Mouse (Mus musculus) neural tube, embryonic 15.5 days (tissue): Measurements from ENCODE around the gene Asic2. TPM values are rescaled to one million over a fixed set of nuclear protein-coding genes. Genes with fewer than 3 reads are reported as not detected.
"Not testable (repeated sequence)": the region's sequence is repeated elsewhere in the genome, so short reads cannot be mapped to it uniquely, and the experiment has no call there.

Source experiments
- ATAC-seq: fragments of 200-750 bp; cut with Nextera tagmentation; 2 replicates; pipeline ENCODE4 v1.8.0; 2017; ENCODE audit warnings: mild to moderate bottlenecking, moderate TSS enrichment, moderate library complexity; ENCODE audit not compliant: low FRiP score
- H3K27ac ChIP-seq: fragments of 300-500 bp; sonication (generic); replicated peaks from 2 replicates; pipeline ENCODE4 v1.5.1; 2015; ENCODE audit warnings: mild to moderate bottlenecking, inconsistent platforms
- H3K27me3 ChIP-seq: fragments of 300-500 bp; sonication (generic); replicated peaks from 2 replicates; pipeline ENCODE4 v1.6.1; 2015; ENCODE audit warnings: inconsistent platforms
- H3K36me3 ChIP-seq: fragments of 300-500 bp; sonication (generic); 2 replicates; pipeline ENCODE4 v1.6.1; 2015; ENCODE audit warnings: inconsistent platforms
- H3K4me1 ChIP-seq: fragments of 300-500 bp; sonication (generic); 2 replicates; pipeline ENCODE4 v1.6.1; 2015; ENCODE audit warnings: inconsistent platforms
- H3K4me2 ChIP-seq: fragments of 300-500 bp; sonication (generic); 2 replicates; pipeline ENCODE4 v1.6.1; 2015; ENCODE audit warnings: inconsistent platforms, mild to moderate bottlenecking, moderate library complexity
- H3K4me3 ChIP-seq: fragments of 300-500 bp; sonication (generic); replicated peaks from 2 replicates; pipeline ENCODE4 v1.5.1; 2015; ENCODE audit warnings: mild to moderate bottlenecking, inconsistent platforms
- H3K9ac ChIP-seq: fragments of 300-500 bp; sonication (generic); replicated peaks from 2 replicates; pipeline ENCODE4 v1.6.1; 2015; ENCODE audit warnings: mild to moderate bottlenecking, inconsistent platforms
- H3K9me3 ChIP-seq: fragments of 300-500 bp; sonication (generic); replicated peaks from 2 replicates; pipeline ENCODE4 v1.6.1; 2016; ENCODE audit warnings: inconsistent platforms
- WGBS: fragments of 180-500 bp; shearing (Covaris S2); methylation state at CpG from one replicate; pipeline ENCODE4 v1.1.7; 2015; ENCODE audit warnings: mixed read lengths; 5-methylcytosine and 5-hydroxymethylcytosine counted together
- polyA plus RNA-seq: library from polyadenylated mRNA; unstranded; fragments of >200 nt; fragmentation: Nextera tagmentation; extraction: Ambion mirVana; gene quantifications from 2 replicates; pipeline ENCODE4 v1.2.1, GENCODE M21; 2015

The Asic2 gene
- polyA plus RNA-seq, 1 experiment from 2014 or later: 21.3 TPM

DNA sequence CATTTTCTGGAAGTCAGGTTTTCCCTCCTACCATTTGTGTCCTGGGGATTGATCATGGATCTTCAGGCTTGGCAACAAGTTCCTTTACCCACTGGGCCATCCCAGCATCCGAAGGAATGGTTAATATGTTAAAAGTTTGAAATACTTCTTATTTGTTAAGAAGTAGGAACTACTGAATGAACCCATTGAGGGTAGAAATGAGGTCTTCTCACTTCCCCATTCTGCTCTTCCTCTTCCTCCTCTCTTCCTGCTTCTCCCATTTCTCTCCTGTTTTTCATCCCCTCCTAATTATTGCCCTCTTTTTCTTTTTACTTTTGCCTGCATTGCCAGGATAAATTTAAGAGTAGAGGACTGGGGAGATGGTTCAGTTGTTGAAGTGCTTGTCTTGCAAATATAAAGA lies 696.8 kb downstream of the Asic2 start:
- no peaks in the 10 kb centered on the region; the same call in 1 of the 2 replicates for H3K27me3 ChIP-seq
- WGBS: 100% methylated on average over 1 of the region's 1 CpGs

DNA sequence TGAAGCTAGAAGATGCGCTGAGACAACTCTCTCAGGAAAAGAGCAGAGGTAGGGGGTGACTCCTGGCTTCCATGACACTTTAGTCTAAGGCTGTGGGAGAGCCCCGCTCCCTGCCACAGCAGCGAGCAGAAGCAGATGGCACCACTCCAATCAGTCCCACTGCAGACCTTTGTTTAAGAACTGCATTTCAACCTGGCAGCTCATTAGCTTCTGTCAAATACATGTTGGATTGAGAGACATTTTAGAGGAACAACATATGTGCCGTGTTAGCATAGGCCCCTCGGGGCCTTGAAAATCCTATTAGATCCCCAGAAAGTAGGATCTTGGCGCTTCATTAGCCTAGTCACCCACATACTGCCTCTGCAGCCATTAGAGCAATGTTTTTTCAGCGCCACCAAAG lies 697.7 kb downstream of the Asic2 start:
- 41% methylated on average over 7 of the region's 7 CpGs for WGBS
- no peaks in the 10 kb centered on the region for H3K9me3 ChIP-seq
- no peak overlapping the region for H3K9ac ChIP-seq
- peaks cover 12% of the 10 kb centered on the region; the same call in 1 of the 2 replicates for H3K4me1 ChIP-seq
- no peak overlapping the region for H3K4me2 ChIP-seq
- no peak overlapping the region for H3K27ac ChIP-seq
- ATAC-seq: no peak
- H3K36me3 ChIP-seq: no peaks in the 10 kb centered on the region
- H3K4me3 ChIP-seq: no peak overlapping the region
- H3K27me3 ChIP-seq: no peaks in the 10 kb centered on the region

More for the DNA sequence above, 696.8 kb downstream of the Asic2 start:
- H3K4me1 ChIP-seq: peaks cover 12% of the 10 kb centered on the region; the same call in 1 of the 2 replicates
- no peak for ATAC-seq
- H3K9me3 ChIP-seq: no peaks in the 10 kb centered on the region
- H3K4me2 ChIP-seq: no peak overlapping the region
- no peaks in the 10 kb centered on the region for H3K36me3 ChIP-seq
- no peak overlapping the region for H3K4me3 ChIP-seq
- no peak overlapping the region for H3K9ac ChIP-seq
- H3K27ac ChIP-seq: no peak overlapping the region

DNA sequence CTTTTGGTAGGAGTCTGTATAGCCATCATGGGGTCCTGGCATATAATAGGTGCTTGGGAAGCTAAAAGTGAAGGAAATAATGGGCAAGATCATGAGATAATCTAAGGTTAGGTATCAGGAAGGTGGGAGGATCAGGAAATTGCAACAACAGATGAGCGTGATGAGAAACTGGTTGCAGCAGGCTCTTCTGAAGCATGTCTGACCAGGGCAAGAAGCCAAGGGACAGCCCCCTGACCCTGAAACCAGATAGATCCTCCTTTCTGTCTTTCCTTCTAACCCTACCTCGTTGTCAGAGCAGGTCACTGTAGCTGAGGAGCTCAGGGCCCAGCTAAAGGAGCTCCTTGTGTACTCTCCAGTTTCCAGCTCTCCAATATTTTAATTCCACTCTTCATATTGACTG lies 704.5 kb downstream of the Asic2 start:
- H3K9me3 ChIP-seq: no peaks in the 10 kb centered on the region
- 80% methylated on average over 2 of the region's 2 CpGs for WGBS
- no peak overlapping the region for H3K4me3 ChIP-seq
- ATAC-seq: no peak
- no peaks in the 10 kb centered on the region for H3K36me3 ChIP-seq
- no peak overlapping the region for H3K27ac ChIP-seq
- no peak overlapping the region for H3K4me2 ChIP-seq
- no peaks in the 10 kb centered on the region for H3K27me3 ChIP-seq
- H3K9ac ChIP-seq: no peak overlapping the region
- no peaks in the 10 kb centered on the region for H3K4me1 ChIP-seq

DNA sequence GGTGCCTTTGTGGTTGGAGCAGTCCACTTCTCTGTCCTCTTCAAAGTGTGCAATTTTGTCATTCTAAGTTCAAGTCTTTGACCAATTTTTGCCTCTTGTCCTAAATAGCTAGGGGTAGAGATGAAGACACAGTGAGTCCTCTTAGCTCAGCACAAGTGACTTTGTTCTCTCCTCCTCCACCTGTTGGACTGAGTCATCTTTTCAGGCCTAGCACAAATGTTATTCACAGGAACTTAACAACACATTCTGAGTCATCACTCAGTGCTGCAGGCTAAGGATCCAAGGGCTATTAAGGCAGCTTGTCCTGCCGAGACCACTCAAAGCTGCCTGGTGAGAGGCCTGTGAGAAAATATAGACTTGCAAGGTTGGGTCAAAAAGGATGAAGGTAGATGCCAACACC lies 705.1 kb downstream of the Asic2 start:
- Histone ChIP-seq H3K4me2 (no peak overlapping the region), H3K27ac (no peak overlapping the region), H3K4me1 (no peaks in the 10 kb centered on the region), H3K27me3 (no peaks in the 10 kb centered on the region), H3K4me3 (no peak overlapping the region), H3K36me3 (no peaks in the 10 kb centered on the region), H3K9me3 (no peaks in the 10 kb centered on the region), H3K9ac (no peak overlapping the region)
- no peak for ATAC-seq
- 74% methylated on average over 1 of the region's 1 CpGs for WGBS

DNA sequence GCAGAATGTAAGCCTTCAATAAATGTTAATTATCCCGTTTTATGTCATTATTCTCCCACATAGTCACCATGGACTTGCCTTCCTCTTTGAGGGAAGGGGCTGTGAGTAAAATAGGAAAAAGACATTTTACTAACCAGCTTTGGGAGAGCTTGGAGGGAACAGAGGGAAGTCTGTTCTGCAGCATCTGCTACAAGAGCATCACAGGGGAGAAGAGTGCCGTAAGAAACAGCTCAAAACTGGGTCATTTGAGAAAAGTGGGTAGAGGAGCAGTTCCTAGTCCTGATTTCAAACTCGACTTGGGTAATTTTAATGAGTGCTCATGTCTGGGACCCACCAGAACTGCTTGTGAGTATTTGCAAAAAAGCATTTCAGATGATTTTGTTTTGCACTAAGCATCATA lies 707.0 kb downstream of the Asic2 start:
- H3K9me3 ChIP-seq: no peaks in the 10 kb centered on the region

DNA sequence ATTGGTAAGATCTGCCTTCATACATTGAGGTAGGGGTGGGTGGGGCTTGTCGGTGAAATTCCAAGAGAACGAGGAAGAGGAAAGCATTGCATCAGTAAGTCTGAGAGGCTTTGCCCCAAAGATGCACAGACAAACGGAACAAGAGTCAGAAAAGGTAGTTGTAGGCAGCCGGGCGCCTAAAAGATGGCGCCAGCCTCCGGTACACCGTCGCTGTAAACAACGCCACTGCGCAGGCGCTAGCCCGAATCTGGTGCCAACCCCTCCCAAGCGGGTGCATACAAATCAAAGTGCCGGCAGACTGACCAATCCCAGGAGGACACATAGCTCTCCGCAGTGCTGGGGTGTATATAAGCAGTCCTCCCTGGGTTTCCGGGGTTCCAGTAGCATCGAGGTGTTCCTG lies 727.1 kb downstream of the Asic2 start:
- not testable (repeated sequence) for H3K9ac ChIP-seq, H3K4me3 ChIP-seq, H3K9me3 ChIP-seq, H3K4me1 ChIP-seq, H3K4me2 ChIP-seq, H3K27ac ChIP-seq, H3K36me3 ChIP-seq, H3K27me3 ChIP-seq, ATAC-seq
- 95% methylated on average over 18 of the region's 18 CpGs for WGBS

More for the DNA sequence above, 707.0 kb downstream of the Asic2 start:
- Histone ChIP-seq H3K4me2 (no peak overlapping the region), H3K9ac (no peak overlapping the region), H3K4me3 (no peak overlapping the region), H3K27me3 (no peaks in the 10 kb centered on the region), H3K27ac (no peak overlapping the region), H3K36me3 (no peaks in the 10 kb centered on the region), H3K4me1 (no peaks in the 10 kb centered on the region)
- no peak for ATAC-seq
- 85% methylated on average over 3 of the region's 3 CpGs for WGBS

DNA sequence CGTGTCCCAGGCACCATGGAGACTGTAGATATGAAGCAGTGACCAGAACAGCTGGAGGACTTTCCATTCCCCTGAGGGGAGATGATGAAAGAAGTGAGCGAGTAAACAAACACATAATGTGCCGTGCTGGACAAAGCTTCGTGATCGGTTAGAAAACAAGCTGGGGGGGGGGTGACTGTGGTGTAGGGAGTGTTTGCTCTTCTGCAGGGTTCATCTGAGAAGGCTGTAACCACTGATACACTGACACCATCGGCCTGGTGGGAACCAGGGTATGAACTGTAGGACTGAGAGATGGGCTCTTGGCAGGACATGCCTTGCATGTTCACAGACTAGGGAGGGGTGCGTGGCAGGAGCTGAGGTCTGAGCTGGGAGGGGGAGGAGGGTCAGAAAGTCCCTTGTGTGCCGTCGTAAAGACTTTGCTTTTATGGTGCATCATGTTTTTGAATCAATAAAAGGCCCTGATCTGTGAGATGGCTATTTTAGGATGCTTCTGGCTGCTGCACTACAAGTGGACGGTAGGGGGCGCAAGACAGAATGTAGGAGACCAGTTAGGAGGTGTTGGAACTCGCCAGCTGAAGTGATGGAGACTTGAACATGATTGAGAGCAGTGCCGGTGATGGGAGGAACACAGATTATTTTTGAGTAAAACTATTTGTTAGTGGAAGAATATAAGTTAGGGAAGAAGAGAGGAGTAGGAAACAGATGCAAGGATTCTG lies 728.1 kb downstream of the Asic2 start:
- Histone ChIP-seq H3K36me3 (no peaks in the 10 kb centered on the region), H3K4me1 (no peaks in the 10 kb centered on the region), H3K27ac (no peak overlapping the region), H3K27me3 (no peaks in the 10 kb centered on the region), H3K9ac (no peak overlapping the region), H3K4me3 (no peak overlapping the region), H3K4me2 (no peak overlapping the region), H3K9me3 (no peaks in the 10 kb centered on the region)
- ATAC-seq: no peak
- WGBS: 61% methylated on average over 13 of the region's 13 CpGs

DNA sequence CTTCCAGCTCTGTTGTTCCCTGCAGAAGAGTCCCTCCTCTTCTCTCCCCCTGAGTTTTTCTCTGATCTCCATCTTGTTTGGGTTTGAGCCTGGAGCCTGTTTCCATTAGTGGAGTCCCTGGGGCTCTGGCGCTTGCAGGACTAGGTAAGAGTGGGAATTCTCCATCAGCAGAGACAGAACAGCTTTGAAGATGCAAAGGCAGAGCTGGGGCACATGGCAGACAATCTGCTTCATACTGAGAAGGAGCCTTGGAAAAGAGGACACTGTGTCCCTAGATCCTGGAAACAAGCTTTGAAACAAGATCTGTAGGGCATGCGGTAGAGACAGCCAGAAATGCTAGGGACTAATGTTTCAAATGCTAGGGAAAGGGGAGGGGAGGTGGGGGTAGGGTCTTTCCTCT lies 729.2 kb downstream of the Asic2 start:
- Histone ChIP-seq H3K4me2 (no peak overlapping the region), H3K4me3 (no peak overlapping the region), H3K36me3 (no peaks in the 10 kb centered on the region), H3K27ac (no peak overlapping the region), H3K9me3 (no peaks in the 10 kb centered on the region), H3K9ac (no peak overlapping the region), H3K4me1 (no peaks in the 10 kb centered on the region), H3K27me3 (no peaks in the 10 kb centered on the region)
- WGBS: 82% methylated on average over 2 of the region's 2 CpGs
- ATAC-seq: no peak

DNA sequence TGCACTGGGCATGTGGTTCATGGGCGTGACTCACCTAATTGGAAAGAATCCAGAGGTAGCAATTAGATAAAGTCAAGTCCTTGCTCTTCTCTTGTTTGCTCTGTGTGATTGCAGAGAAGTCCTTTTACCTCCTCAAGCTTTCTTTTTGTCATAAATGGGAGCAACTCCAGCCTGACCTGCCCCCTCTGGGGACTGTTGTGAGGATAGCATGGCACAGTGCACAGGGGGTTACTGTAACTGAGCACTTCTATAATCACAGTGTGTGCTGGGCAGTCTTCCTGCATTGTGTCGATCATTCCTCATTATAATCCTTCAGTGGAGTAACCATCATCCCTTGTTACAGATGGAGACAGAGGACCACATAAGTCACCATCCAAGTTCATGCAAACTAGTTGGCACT lies 732.2 kb downstream of the Asic2 start:
- 93% methylated on average over 2 of the region's 2 CpGs for WGBS
- no peaks in the 10 kb centered on the region for H3K9me3 ChIP-seq

DNA sequence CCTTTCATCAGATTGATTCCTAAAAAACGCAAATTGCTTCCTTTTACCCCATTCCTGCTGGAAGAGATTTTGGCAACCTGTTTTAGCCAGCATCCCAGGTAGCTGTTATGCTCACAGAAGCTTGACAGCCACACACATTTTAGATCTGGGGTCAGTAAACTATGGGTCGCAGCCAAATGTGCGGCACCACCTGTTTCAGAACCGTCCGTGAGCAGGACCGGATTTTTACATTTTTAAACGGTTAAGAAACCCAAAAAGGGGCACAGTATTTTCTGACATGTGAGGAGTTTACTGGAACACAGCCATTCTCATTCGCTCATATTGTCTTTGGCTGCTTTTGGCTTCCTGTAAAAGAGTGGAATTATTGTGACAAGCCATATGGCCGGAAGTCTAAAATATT lies 744.9 kb downstream of the Asic2 start:
- Histone ChIP-seq H3K9ac (no peak overlapping the region), H3K27me3 (no peaks in the 10 kb centered on the region), H3K27ac (no peak overlapping the region), H3K4me2 (no peak overlapping the region), H3K4me1 (no peaks in the 10 kb centered on the region), H3K36me3 (no peaks in the 10 kb centered on the region), H3K4me3 (no peak overlapping the region), H3K9me3 (no peaks in the 10 kb centered on the region)
- no peak for ATAC-seq
- WGBS: 93% methylated on average over 9 of the region's 9 CpGs

More for the DNA sequence above, 732.2 kb downstream of the Asic2 start:
- no peaks in the 10 kb centered on the region for H3K36me3 ChIP-seq
- no peak overlapping the region for H3K4me3 ChIP-seq
- H3K9ac ChIP-seq: no peak overlapping the region
- H3K27me3 ChIP-seq: no peaks in the 10 kb centered on the region
- no peak overlapping the region for H3K4me2 ChIP-seq
- H3K4me1 ChIP-seq: no peaks in the 10 kb centered on the region
- ATAC-seq: no peak
- no peak overlapping the region for H3K27ac ChIP-seq

DNA sequence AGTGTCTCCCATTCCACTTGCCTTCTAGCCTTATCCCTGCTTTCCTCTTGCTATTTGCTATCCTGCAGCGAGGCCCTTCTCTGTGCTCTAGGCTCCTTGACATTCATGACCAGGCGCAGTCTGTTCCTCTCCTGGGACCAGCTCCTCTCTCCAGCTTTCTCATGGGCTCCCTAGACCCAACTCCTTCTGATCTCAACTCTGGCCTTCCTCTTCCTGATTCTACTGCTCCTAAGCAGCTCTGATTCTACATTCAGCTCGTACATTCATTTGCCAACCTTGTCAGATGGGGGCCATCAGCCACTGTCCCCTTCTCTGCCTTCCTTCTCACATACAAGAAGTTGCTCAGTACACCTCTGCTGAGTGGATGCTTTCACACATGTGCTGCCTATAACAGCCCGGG lies 747.5 kb downstream of the Asic2 start:
- Histone ChIP-seq H3K4me2 (no peak overlapping the region), H3K4me3 (no peak overlapping the region), H3K27ac (no peak overlapping the region), H3K9ac (no peak overlapping the region), H3K9me3 (no peaks in the 10 kb centered on the region), H3K27me3 (no peaks in the 10 kb centered on the region), H3K4me1 (no peaks in the 10 kb centered on the region), H3K36me3 (no peaks in the 10 kb centered on the region)
- 94% methylated on average over 4 of the region's 4 CpGs for WGBS
- ATAC-seq: no peak

DNA sequence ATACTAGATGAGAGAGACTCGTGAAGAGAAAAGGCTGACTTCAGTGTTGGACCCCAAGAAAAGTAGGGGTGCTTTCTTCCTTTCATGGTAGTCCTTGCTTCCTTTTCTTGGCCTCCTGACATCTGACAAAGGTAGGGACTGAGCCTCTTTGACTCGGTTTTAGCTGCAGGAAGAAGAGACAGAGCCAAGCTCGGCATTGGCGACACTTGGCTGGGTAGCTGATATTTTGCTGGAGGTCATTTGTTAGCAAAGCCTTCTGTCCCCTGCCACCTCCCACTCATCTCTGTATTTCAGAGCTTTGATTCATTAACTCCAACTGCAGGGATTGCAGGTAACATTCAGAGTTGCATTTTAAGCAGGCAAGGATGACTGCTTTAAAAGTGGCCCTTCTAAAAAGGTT lies 762.8 kb downstream of the Asic2 start:
- no peak overlapping the region for H3K27ac ChIP-seq
- H3K4me2 ChIP-seq: no peak overlapping the region
- no peak overlapping the region for H3K4me3 ChIP-seq
- no peaks in the 10 kb centered on the region for H3K36me3 ChIP-seq
- no peaks in the 10 kb centered on the region for H3K9me3 ChIP-seq
- WGBS: 74% methylated on average over 4 of the region's 4 CpGs
- ATAC-seq: no peak
- H3K27me3 ChIP-seq: no peaks in the 10 kb centered on the region
- H3K9ac ChIP-seq: no peak overlapping the region
- H3K4me1 ChIP-seq: no peaks in the 10 kb centered on the region
